Mouse (Mus musculus): ENCODE measurements around the gene Sardh. TPM values are rescaled to one million over a fixed set of nuclear protein-coding genes. Genes with fewer than 3 reads are reported as not detected.

The Sardh gene
- total and polyA plus RNA-seq, 2 experiments from 2014 or later: 8.9 to 11.8 TPM

- no peaks in the 10 kb centered on the region for H3K27me3 ChIP-seq (ENCODE audit: insufficient read depth, low read length)
- 84% methylated on average over 9 of the region's 9 CpGs for WGBS
- no peaks in the 10 kb centered on the region for H3K9me3 ChIP-seq (ENCODE audit: low read length)
- no peak for DNase-seq (ENCODE audit: low spot score)
- no peak overlapping the region for H3K27ac ChIP-seq (ENCODE audit: low read depth, low read length)
- no peak for TF ChIP-seq CTCF (IDR thresholded peaks at IDR 0.05)
- no peak overlapping the region for H3K9ac ChIP-seq (replicated peaks; ENCODE audit: low read length, poor library complexity, severe bottlenecking)
- H3K4me3 ChIP-seq (ENCODE audit: low read depth, low read length): no peak overlapping the region
- H3K4me2 ChIP-seq (ENCODE audit: low read depth, low read length, poor library complexity, severe bottlenecking): no peak overlapping the region
- no peak for ATAC-seq (ENCODE audit: low FRiP score)
- H3K4me1 ChIP-seq (ENCODE audit: insufficient read depth, low read length): no peaks in the 10 kb centered on the region; the same call in 1 of the 2 replicates
- H3K36me3 ChIP-seq (ENCODE audit: insufficient read depth, low read length): no peaks in the 10 kb centered on the region
Observed at GRCm38 (mm10) chr2:27209370-27209769, 38.8 kb downstream of the Sardh start.

- Histone ChIP-seq H3K27ac (ENCODE audit: low read depth, low read length) (no peak overlapping the region), H3K9ac (replicated peaks; ENCODE audit: low read length, poor library complexity, severe bottlenecking) (no peak overlapping the region), H3K36me3 (ENCODE audit: insufficient read depth, low read length) (no peaks in the 10 kb centered on the region), H3K9me3 (ENCODE audit: low read length) (no peaks in the 10 kb centered on the region), H3K4me2 (ENCODE audit: low read depth, low read length, poor library complexity, severe bottlenecking) (no peak overlapping the region), H3K27me3 (ENCODE audit: insufficient read depth, low read length) (no peaks in the 10 kb centered on the region), H3K4me3 (ENCODE audit: low read depth, low read length) (no peak overlapping the region), H3K4me1 (ENCODE audit: insufficient read depth, low read length) (no peaks in the 10 kb centered on the region; the same call in 1 of the 2 replicates)
- ATAC-seq (ENCODE audit: low FRiP score): no peak
- no peak for DNase-seq (ENCODE audit: low spot score)
- TF ChIP-seq CTCF (IDR thresholded peaks at IDR 0.05): no peak
- WGBS: 93% methylated on average over 5 of the region's 5 CpGs
Observed at GRCm38 (mm10) chr2:27207126-27207525, 41.0 kb downstream of the Sardh start.

- Histone ChIP-seq H3K4me1 (ENCODE audit: insufficient read depth, low read length) (no peaks in the 10 kb centered on the region; the same call in 1 of the 2 replicates), H3K27me3 (ENCODE audit: insufficient read depth, low read length) (no peaks in the 10 kb centered on the region), H3K4me2 (ENCODE audit: low read depth, low read length, poor library complexity, severe bottlenecking) (no peak overlapping the region), H3K9ac (replicated peaks; ENCODE audit: low read length, poor library complexity, severe bottlenecking) (no peak overlapping the region), H3K4me3 (ENCODE audit: low read depth, low read length) (no peak overlapping the region), H3K36me3 (ENCODE audit: insufficient read depth, low read length) (no peaks in the 10 kb centered on the region), H3K27ac (ENCODE audit: low read depth, low read length) (peak overlapping the region; percentile 38), H3K9me3 (ENCODE audit: low read length) (no peaks in the 10 kb centered on the region)
- no peak for TF ChIP-seq CTCF (IDR thresholded peaks at IDR 0.05)
- ATAC-seq (ENCODE audit: low FRiP score) (no peak), DNase-seq (ENCODE audit: low spot score) (no peak)
- 77% methylated on average over 15 of the region's 15 CpGs for WGBS
Observed at GRCm38 (mm10) chr2:27206128-27206797, 41.9 kb downstream of the Sardh start.

GRCm38 (mm10) chr2:27205666-27206065 lies 42.5 kb downstream of the Sardh start:
- no peak overlapping the region for H3K4me2 ChIP-seq (ENCODE audit: low read depth, low read length, poor library complexity, severe bottlenecking)
- H3K4me3 ChIP-seq (ENCODE audit: low read depth, low read length): no peak overlapping the region
- no peaks in the 10 kb centered on the region; the same call in 1 of the 2 replicates for H3K4me1 ChIP-seq (ENCODE audit: insufficient read depth, low read length)
- 76% methylated on average over 10 of the region's 10 CpGs for WGBS
- H3K9ac ChIP-seq (replicated peaks; ENCODE audit: low read length, poor library complexity, severe bottlenecking): no peak overlapping the region
- H3K9me3 ChIP-seq (ENCODE audit: low read length): no peaks in the 10 kb centered on the region
- DNase-seq (ENCODE audit: low spot score) (peak; percentile 26), ATAC-seq (ENCODE audit: low FRiP score) (no peak)
- no peaks in the 10 kb centered on the region for H3K27me3 ChIP-seq (ENCODE audit: insufficient read depth, low read length)
- no peak for TF ChIP-seq CTCF (IDR thresholded peaks at IDR 0.05)
- H3K27ac ChIP-seq (ENCODE audit: low read depth, low read length): peak overlapping the region; percentile 38
- H3K36me3 ChIP-seq (ENCODE audit: insufficient read depth, low read length): no peaks in the 10 kb centered on the region

GRCm38 (mm10) chr2:27200586-27200985 lies 47.6 kb downstream of the Sardh start:
- ATAC-seq (ENCODE audit: low FRiP score) (no peak), DNase-seq (ENCODE audit: low spot score) (peak; percentile 20)
- no peak for TF ChIP-seq CTCF (IDR thresholded peaks at IDR 0.05)
- Histone ChIP-seq H3K9ac (replicated peaks; ENCODE audit: low read length, poor library complexity, severe bottlenecking) (no peak overlapping the region), H3K9me3 (ENCODE audit: low read length) (no peaks in the 10 kb centered on the region), H3K4me3 (ENCODE audit: low read depth, low read length) (no peak overlapping the region), H3K36me3 (ENCODE audit: insufficient read depth, low read length) (no peaks in the 10 kb centered on the region), H3K4me2 (ENCODE audit: low read depth, low read length, poor library complexity, severe bottlenecking) (no peak overlapping the region), H3K27ac (ENCODE audit: low read depth, low read length) (no peak overlapping the region), H3K27me3 (ENCODE audit: insufficient read depth, low read length) (no peaks in the 10 kb centered on the region), H3K4me1 (ENCODE audit: insufficient read depth, low read length) (no peaks in the 10 kb centered on the region)
- WGBS: 67% methylated on average over 1 of the region's 1 CpGs

- Histone ChIP-seq H3K36me3 (ENCODE audit: insufficient read depth, low read length) (no peaks in the 10 kb centered on the region), H3K4me1 (ENCODE audit: insufficient read depth, low read length) (no peaks in the 10 kb centered on the region), H3K9ac (replicated peaks; ENCODE audit: low read length, poor library complexity, severe bottlenecking) (no peak overlapping the region), H3K27ac (ENCODE audit: low read depth, low read length) (no peak overlapping the region), H3K27me3 (ENCODE audit: insufficient read depth, low read length) (no peaks in the 10 kb centered on the region), H3K4me3 (ENCODE audit: low read depth, low read length) (no peak overlapping the region), H3K9me3 (ENCODE audit: low read length) (no peaks in the 10 kb centered on the region), H3K4me2 (ENCODE audit: low read depth, low read length, poor library complexity, severe bottlenecking) (no peak overlapping the region)
- ATAC-seq (ENCODE audit: low FRiP score) (no peak), DNase-seq (ENCODE audit: low spot score) (no peak)
- no peak for TF ChIP-seq CTCF (IDR thresholded peaks at IDR 0.05)
- 72% methylated on average over 5 of the region's 5 CpGs for WGBS
Observed at GRCm38 (mm10) chr2:27198551-27199246, 49.4 kb downstream of the Sardh start.
